Mouse (Mus musculus) right cerebral cortex, postnatal 14 days (tissue): ENCODE data around the gene Asb16.

Experiments
- DNase-seq: peaks from one replicate; pipeline ENCODE4 v3.0.0; 2022

The Asb16 gene

GRCm38 (mm10) chr11:102288027-102288804 is 19.7 kb downstream of the Asb16 start:
- no peak for DNase-seq

DNA sequence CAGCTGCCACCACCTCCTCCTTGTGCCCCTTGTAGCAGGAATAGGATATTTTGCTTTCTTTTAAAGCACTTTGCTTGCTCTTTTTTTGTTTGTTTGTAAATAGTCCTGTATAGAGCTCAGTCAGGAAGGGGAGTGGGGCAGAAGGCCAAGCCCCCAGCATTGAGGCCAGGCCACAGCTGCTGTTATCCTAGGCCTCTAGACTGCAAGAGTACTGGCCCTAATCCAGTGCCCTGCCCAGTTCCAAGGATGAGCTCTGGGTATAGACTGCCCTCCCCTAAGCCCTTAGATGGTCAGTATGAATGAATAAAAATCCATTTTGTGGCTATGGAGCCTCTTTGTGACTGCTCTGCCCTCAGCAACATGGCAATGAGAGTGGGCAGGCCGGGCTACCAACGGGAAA is 20.4 kb downstream of the Asb16 start:
- no peak for DNase-seq

DNA sequence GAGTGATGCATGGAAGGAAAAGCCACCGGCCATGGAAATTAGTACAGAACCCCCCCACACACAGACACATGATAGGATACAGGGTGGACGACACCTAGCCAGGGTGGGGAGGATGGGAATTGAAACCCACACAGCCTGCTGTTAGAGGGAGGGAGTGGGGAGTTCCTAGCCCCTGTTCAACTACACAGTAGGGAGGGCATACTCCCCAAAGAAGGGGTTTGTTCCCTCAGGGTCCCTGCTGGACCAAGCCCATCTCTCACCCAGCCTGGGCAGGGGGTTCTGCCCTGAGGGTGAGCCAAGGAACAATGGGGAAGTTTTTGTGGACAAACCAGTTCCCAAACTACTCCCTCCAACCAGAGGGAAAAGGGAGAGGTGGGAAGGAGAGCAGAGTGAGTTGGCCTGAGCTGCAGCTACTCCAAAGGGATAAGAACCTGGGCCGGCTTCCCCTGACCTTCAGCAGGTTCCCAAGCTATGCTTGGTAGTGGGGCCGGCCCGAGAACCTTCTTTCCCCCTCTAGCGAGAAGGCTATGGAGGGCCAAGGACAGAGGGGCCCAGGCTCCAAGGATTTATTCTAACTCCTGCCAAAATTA is 21.1 kb downstream of the Asb16 start:
- DNase-seq, result no peak

DNA sequence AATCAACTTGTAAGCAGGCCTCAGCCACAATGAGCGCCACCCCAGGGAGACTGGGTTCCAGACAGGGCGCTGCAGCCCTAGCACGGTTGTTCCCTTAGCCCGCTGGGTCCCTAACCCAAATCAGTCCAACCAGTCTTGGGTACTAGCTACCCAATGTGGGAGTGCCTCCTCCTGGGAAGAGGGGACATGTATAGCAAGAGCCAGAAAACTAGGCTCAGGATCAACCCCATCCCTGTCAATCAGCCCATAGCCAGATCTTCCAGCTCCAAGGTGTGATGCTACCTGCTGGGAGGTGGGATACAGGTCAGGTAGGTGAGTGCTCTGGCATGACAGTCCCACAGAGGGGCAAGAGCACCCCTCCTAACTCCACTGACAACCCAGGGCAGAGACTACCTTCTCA is 21.6 kb downstream of the Asb16 start:
- DNase-seq, result no peak

- DNase-seq, result no peak
These were observed 22.6 kb downstream of the Asb16 start for GRCm38 (mm10) chr11:102291051-102291535.

GRCm38 (mm10) chr11:102293971-102294370 is 25.4 kb downstream of the Asb16 start:
- no peak for DNase-seq

DNA sequence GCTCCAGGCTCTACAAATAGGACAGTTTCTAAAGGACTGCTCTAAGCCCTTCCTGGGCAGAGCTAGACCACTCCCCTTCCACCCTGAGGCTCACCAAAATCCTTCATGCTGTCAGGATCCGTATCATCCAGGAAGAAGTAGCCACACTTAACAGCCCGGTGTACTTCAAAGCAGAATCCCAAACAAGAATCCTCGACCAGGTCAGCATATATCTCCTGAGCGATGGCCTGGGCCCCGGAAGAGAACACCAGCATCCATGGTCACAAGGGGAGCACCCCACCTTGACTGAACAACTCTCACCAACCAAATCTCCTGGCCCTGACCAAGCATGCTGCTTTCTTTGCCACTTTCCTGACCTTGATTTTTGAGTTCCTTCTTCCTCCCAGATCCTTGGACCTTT is 25.9 kb downstream of the Asb16 start:
- DNase-seq, result no peak

DNA sequence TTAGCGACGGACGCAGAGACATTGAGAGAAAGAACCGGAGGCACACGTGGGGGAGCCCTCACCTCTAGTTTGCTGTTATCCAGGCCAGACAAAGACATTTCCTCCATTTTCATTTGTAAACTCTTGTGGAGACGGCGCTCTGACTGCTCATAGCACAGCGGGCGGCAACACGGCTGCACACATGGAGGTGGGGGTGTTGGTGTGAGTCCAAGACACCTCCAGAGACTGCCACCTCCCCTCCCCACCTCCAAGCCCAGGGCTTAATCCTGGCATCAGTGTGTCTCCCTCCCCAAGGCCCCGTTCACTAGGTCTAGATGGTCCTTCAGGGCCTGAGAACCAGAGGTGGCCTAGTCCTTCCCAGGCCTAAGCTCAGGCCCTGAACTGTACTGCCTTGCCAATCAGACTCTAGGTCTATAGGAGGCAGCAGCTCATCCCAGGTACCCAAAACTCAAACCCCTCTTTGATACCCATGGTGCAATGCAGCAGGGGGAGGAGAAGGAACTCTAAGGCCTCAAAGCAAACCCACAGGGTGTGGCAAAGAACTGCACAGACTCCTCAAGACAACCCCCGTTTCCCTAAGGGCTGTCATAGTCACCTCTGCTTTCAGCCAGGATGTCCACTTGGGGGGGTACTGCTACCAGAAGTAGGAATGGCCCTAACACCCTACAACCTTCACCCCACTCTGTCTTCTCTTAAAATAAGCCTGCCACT is 26.5 kb downstream of the Asb16 start:
- DNase-seq, result no peak

DNA sequence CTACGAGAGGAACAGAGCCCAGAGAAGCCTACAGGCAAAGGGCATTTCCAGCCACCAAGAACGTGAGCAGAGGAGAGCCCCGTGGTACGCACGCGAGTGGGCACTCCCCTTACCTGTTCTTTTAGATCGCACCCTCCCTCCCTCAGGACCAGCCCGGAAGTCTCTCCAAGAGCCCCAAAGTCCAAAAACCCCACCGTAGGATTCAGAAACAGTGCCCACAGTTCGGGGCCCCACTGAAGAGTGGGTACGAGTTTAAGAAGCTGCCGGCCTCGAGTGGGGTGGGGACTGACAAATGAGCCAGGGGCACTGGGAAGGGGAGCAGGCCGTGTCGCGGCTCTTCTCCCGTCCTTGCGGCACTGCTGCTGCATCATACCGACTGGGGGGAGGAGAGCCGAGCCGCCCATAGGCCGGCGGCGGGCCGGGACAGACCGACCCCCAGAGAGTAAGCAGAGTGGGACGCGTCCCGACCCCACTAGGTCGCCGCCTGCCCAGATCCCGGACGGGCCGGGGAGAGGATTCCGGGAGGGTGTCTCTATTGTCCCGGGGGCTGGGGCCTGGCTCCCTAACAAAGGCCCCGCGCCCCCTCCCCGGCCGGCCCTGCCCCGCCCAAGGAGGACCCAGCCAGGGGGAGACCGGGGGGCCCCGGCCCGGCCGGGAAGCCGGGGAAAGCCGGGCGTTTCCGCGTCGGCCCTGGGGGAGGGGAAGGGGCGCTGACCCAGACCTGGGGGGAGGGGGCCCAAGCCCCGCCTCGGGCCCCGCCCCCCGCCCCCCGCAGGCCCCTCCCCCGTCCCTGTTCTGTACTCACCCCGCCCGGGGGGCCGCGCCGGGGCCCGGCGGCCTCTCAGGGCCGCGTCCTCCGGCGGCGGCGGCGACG is 27.3 kb downstream of the Asb16 start:
- DNase-seq, result no peak

- peak; percentile 98 for DNase-seq
These were observed 28.2 kb downstream of the Asb16 start, which contains the start of gene Atxn7l3 for GRCm38 (mm10) chr11:102296491-102297472. Atxn7l3 (minus strand) TSS chr11:102296631.

DNA sequence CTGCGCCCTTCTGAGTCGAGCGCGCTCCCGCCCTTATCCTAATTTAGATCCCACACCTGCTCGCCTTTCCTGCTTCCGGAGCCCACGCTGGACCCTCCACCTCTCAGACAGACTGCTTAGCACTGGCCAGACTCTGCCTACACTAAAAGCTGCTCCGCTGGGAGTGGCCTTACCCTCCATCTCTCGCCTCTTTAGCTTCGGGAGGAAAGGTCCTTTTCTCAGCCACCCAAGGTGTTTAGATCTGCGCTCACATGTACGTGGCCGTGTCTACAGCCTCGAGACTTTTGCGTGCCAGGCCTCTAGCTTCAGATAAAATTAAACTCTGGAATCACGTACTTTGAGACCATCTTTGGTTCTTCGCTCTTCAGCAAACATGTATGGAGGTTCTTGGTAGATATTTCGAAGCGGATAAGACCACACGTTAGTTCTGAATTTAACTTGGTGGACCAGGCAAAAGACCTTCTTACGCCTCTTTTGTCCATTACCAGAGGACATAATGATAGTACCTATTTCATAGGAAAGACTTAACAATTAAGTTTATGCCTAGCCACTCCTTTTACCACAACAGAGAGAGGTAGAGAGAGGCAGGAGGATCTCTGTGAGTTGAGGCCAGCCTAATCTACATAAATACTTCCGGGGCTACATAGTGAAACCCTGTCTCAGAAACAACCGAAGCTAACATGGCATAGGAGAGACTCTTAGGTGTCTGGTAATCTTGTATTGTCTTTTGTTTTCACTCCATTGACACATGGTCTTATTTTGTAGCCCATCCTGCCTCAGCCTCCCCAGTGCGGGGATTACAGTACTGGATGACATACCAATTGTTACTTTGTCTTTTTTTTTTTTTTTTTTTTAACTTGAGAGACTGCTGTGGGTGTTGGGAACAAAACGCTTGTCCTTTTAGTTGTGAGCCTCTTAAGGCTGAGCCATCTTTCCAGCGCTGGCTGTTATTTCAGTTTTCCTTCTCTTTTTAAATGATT is 29.3 kb downstream of the Asb16 start:
- DNase-seq, result no peak

DNA sequence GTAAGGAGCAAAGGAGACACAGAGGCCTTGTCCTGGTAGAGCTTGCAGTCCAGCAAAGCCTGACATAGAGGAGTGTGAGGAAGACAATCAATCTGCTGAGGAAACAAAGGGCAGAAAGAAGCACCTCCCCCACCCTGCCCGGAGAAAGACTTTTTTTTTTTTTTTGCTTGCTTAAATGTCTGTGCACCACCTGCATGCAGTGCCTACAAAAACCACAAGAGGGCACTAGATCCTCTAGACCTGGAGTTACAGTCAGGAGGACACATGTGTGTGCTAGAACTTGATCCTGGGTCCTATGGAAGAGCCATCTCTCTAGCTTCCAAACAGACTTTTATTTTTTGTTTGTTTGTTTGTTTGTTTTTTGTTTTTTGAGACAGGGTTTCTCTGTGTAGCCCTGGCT is 31.3 kb downstream of the Asb16 start:
- DNase-seq, result no peak

GRCm38 (mm10) chr11:102304141-102304540 is 35.6 kb downstream of the Asb16 start:
- no peak for DNase-seq

DNA sequence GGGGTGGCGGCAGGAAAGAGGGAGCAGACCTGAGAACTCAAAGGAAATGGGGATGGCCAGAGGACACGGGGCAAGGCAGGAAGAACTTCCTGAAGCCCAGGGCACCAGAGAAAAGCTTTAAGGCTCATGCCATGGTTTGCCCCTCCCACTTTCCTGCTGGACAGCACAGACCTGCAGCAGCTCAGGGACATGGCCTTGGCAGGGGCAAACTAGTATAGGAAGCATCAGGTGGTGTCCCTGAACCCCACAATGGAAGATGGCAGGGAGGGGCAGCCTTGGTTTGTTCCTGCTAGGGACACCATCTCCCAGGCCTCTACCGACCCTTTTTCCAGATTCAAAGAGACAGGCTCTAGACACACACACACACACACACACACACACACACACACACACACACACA is 36.8 kb downstream of the Asb16 start:
- no peak for DNase-seq

- DNase-seq, result no peak
These were observed 39.6 kb downstream of the Asb16 start for GRCm38 (mm10) chr11:102308104-102308503.

DNA sequence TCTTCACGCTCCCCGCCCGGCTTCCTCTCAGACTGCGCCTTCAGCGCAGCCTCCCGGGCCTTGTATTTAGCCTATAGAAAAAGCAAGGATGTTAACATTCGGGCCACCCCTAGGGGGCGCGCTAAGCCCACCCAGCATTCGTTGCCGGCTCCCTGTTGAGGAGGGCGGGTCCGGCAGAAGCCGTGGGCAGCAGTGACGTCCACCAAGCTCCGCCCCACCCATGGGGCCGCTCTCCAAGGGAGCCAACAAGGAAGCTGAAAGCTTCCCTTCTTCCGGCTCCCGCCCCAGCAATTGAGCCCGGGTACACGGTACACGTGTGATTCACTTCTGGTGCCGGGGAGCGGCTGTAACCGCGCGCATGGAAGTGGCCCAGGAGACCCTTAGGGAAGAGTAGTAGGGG is 40.4 kb downstream of the Asb16 start:
- DNase-seq, result peak; percentile 95

- DNase-seq, result no peak
These were observed 41.5 kb downstream of the Asb16 start for GRCm38 (mm10) chr11:102309821-102310617.

DNA sequence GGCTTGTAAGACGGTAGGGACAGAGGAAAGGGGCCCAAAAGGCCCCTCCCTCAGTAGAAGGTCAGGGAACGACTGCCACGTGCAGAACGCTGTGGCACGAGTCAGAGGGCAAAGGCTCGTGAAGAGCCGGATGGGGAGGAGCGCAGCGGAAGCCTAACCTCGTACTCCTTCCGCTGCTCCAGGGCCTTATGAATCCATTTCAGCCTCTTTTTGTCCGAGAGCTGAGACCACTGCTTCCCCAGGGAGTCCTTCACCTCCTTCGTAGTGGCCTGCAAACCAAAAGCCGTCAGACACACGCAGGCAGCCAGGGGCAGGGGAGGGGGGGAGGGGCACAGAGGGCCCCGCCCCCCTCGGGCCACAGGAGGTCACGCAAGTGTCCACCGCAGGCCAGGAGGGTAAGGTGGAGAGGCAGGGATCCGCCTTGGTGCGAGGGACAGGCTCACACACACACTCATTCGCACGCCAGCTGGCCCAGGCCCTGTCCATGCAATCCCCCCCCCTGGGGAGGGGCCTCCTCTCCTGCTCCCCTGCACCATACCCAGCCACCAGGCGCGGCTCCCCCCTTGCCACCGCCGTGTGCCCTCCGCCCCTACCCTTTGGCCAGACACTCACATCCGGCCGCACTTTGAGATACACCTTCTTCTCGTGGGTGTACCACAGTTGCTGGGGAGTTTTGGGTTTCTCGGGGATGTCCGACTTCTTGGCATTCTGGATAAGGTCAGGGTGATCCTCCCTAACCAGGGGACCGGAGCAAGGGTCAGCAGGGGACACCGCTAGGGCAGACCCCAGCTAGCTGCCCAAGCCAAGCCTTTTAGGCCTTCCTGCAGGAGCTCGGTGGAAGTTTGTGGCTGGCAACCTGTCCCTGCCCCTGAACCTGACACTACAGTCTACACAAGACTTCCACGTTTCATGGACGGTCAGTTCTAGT is 42.5 kb downstream of the Asb16 start:
- no peak for DNase-seq
